Mouse (Mus musculus): ENCODE results near the gene Pim3.

DNA sequence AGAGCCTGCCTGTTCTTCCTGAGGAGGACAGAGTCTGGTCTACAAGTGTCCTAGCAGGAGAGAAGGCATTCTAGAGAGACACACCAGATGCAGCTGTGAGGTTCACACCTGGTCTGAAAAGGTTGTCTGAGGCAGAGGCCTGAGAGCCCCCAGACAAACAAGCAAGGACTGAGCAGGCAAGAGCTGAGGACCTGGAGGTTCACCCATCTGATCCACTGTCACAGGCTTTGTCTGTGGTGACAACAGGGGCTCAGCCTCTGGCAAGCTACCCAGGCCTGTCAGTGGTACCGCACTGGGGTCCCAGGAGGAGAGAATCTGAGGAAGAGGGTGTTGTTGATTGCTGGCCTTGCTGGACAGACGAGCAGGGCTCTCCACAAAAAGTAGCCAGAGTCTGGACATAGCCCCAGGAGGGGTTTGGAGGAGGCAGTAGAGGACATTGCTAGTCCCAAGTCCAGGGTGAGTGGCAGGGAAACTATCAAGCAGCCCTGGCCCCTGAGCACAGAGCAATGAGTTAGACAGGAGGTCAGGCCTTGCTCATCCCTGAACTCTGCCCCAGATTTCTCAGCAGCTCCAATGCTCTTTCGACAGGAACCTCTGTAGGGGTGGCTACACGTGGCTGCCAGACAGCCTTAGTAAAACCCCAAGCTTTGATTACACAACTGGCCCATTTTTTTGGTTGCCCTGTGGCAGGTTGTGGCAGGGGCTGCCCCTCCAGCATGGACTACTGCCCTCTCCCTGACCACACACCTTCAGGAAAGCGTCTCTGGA is 8.6 kb downstream of the Pim3 start:
- TF ChIP-seq CTCF (IDR thresholded peaks at IDR 0.05 in 2 of 3, conservative IDR thresholded peaks at IDR 0.05 in 1 of 3; ENCODE audit: control insufficient read depth in 1 of 3, insufficient read depth in 1 of 3, low read depth in 2 of 3, low read length in 3 of 3, poor library complexity in 1 of 3, severe bottlenecking in 1 of 3) = no peak
- TF ChIP-seq ZKSCAN1 (IDR thresholded peaks at IDR 0.05; ENCODE audit: low read depth, low read length) = no peak
- TF ChIP-seq TBP (IDR thresholded peaks at IDR 0.05; ENCODE audit: low read depth, low read length) = no peak
- no peak for TF ChIP-seq EP300 (IDR thresholded peaks at IDR 0.05; ENCODE audit: low read depth in 1 of 2, low read length in 2 of 2)
- TF ChIP-seq TCF12 (IDR thresholded peaks at IDR 0.05; ENCODE audit: low read depth, low read length) = no peak

Data from MEL (cell line).